Mouse (Mus musculus): Measurements from ENCODE around the gene Hsf4.
"Not testable (repeated sequence)": the region's sequence is repeated elsewhere in the genome, so short reads cannot be mapped to it uniquely, and the experiment has no call there.

Gene Hsf4

DNA sequence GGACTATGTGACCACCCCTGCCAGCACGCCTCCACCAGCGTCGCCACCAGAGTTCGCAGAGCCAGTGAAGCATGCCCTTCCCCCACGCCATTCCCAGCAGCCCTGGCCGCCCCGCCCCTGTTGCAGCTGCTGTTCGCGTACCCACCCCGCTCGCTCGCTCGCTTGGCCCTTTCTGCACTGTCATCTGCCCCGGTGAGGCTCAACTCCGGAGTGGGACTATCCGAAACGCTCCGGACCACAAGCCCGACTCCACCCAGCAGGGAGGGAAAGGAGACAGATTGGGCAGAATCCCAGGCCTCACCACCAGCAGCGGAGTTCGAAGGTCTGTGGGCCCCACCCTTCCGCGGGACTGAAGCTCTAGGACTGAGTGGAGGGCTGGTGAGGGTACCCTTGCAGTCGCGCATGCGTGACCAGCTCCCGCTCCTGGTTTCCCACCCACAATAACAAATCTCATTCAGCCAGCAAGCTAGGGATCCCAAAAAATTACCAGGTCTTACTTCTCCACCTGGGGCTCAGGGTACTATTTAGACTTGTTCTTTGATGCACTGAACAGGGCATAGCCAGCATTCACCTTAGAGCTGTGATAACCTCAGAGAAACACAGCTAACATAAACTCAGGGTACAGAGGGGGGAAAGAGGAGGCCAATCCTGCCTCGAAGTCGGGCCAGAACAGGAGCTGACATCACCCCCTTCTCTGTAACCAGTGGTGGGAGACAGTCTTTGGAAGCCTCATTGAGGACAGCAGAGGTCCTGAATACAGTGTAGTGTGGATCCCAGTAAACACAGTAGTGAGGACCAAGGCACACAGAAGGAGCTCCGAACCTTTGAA, 6.9 kb downstream of the Hsf4 start:
- in situ Hi-C loops (cut with MboI; ENCODE audit: low pct_unique_long_range_greater_than_20kb in 1 of 2, low sequenced_read_pairs in 2 of 2, unreplicated experiment in 1 of 2) = no loop called here

DNA sequence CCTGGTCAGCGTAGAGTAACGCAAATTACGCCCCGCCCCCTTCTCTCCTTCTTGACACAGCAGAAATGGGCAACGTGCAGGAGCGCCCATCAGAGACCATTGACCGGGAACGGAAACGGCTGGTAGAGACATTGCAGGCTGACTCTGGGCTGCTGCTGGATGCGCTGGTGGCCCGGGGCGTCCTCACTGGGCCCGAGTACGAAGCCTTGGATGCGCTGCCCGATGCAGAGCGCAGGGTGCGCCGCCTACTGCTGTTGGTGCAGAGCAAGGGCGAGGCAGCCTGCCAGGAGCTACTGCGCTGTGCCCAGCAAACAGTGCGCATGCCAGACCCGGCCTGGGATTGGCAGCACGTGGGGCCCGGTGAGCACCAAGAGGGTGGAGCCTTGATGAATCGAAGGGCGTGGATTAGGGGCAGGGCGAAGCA, 9.3 kb downstream of the Hsf4 start:
- in situ Hi-C loops (cut with MboI; ENCODE audit: low pct_unique_long_range_greater_than_20kb in 1 of 2, low sequenced_read_pairs in 2 of 2, unreplicated experiment in 1 of 2) = no loop called here

DNA sequence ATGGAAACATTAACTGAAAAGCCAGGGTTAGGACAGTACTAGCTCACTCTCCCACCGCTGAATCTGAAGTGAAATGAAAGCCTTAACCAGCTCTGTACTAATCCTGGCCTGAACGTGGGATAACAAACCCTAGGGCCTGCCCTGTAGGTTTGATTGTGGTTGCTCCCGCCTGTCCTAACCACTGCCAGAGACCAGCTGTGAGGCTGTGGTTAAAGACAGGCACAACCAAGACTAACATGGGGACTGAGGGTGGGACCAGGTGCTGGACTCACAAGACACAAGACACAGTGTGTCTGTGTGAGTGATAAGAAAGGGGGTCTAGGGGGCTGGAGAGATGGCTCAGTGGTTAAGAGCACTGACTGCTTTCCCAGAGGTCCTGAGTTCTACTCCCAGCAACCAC, 11.0 kb downstream of the Hsf4 start:
- in situ Hi-C loops (cut with MboI; ENCODE audit: low pct_unique_long_range_greater_than_20kb in 1 of 2, low sequenced_read_pairs in 2 of 2, unreplicated experiment in 1 of 2) = loop anchor here (10.0 kb wide), 3 partner anchors 146 to 216 kb away; partner anchors contain the start of gene Ces4a (in 1 of the 2)

DNA sequence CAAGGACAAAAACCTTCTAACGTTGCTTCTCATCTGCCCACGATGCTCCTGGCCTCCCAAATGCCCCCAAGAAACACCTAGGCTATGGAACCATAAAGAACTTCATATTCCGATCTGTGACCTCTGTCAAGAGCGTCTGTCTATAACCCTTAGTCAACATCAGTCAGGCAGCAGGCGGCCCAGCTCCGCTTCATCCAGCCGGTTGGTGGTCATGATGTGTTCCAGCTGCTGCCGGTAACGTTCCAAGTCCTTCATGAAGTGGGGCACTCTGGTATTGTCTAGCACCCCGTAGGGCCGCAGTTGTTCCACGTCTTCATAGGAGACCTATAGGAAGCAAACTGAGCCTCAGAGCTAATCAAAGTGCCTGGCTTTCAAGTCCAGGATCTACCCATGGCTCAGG, 12.2 kb downstream of the Hsf4 start:
- in situ Hi-C loops (cut with MboI; ENCODE audit: low pct_unique_long_range_greater_than_20kb in 1 of 2, low sequenced_read_pairs in 2 of 2, unreplicated experiment in 1 of 2) = loop anchor here (10.0 kb wide), 3 partner anchors 147 to 217 kb away; partner anchors contain the start of gene Ces4a (in 1 of the 2)

DNA sequence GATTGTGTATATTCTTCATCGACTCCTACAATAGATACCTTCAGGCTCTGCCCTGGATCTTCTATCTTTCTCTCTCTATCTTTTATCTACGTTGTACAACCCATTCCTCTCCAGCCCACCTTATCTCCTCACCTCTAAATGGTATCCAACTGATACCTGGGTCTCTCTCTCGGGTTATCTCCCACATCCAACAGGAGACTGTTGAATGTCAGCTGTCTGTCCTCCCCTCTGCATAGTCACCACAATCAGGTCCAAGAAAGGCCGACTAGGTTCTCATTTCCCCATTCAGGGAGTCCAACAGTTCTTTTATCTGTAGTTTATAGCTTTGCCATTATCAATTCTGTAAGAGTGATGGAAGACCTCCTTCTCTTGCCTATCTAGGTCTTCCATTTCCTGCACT, 12.6 kb downstream of the Hsf4 start:
- in situ Hi-C loops (cut with MboI; ENCODE audit: low pct_unique_long_range_greater_than_20kb in 1 of 2, low sequenced_read_pairs in 2 of 2, unreplicated experiment in 1 of 2) = loop anchor here (10.0 kb wide), 3 partner anchors 147 to 217 kb away; partner anchors contain the start of gene Ces4a (in 1 of the 2)

DNA sequence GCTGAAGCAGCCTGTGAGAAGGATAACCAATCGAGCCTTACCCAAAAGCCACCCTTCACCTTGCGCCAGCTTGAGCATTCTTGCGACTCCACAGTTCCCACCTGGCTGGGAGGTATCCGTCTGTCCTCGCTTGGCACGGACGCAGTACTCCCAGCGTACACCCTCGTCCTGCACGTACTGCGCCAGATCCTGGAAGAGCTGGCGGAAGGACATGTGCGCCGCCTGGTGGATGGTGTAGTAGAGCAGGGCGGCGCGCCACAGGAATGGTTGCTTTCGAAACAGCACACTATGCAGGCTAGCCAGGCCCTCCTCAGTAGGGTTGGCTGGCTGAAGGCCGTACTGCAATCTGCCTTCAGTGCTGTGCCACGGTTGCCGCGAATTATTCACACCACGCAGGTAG, 13.5 kb downstream of the Hsf4 start:
- in situ Hi-C loops (cut with MboI; ENCODE audit: low pct_unique_long_range_greater_than_20kb in 1 of 2, low sequenced_read_pairs in 2 of 2, unreplicated experiment in 1 of 2) = loop anchor here (10.0 kb wide), 3 partner anchors 148 to 218 kb away; partner anchors contain the start of gene Ces4a (in 1 of the 2)

DNA sequence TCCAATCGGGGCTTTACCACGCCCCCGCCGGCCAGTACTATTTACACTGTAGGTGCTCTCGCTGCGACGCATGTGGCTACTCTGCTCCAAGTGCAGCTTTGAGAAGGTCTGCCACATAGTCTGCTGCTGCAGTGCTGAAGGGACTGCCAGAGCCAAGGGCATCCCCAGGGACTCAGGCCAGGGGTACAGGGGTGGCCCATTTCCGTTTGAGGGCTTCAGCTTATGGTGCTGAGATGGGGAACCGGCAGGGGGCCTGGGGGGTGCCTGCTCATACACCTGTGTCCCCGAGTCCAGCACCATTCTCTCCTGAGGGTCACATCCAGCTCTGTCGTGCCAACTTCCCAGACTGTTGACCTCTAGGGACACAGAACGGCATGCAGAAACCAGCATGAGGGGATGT, 15.9 kb downstream of the Hsf4 start:
- in situ Hi-C loops (cut with MboI; ENCODE audit: low pct_unique_long_range_greater_than_20kb in 1 of 2, low sequenced_read_pairs in 2 of 2, unreplicated experiment in 1 of 2) = loop anchor here (10.0 kb wide), 3 partner anchors 151 to 221 kb away; partner anchors contain the start of gene Ces4a (in 1 of the 2)

DNA sequence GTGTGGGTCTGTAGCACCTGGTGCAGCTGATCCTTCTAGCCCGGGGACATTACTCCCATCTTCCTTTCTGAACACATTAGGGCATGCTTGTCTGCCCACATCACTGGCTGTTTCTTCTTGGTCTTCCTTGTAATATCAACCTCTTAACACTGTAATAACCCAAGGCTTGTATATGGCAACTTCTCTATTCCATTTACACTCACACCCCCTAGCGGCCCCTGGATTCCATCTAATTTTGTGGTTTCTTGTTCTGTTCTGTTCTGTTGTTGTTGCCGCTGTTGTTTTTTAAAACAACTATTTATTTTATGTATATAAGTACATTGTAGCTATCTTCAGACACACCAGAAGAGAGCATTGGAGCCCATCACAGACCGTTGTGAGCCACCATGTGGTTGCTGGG, 17.3 kb downstream of the Hsf4 start:
- in situ Hi-C loops (cut with MboI; ENCODE audit: low pct_unique_long_range_greater_than_20kb in 1 of 2, low sequenced_read_pairs in 2 of 2, unreplicated experiment in 1 of 2) = loop anchor here (10.0 kb wide), 3 partner anchors 152 to 222 kb away; partner anchors contain the start of gene Ces4a (in 1 of the 2)

DNA sequence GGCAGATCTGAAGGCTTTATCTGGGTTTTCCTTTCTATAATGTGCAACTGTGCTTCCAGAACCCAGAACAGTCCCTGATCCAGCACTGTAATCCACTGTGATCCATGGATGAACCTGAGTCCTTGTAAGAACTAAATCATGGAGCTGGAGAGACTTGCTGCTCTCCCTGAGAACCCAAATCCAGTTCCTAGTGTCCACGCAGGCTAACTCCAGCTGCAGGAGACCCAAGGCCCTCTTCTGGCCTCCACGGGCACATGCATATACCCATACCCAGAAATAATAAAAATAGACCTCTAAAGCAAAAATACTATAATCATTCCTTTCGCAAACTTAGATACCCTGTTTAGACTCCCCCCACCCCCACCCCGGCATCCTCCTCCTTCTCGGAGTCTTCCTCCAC, 18.6 kb downstream of the Hsf4 start:
- in situ Hi-C loops (cut with MboI; ENCODE audit: low pct_unique_long_range_greater_than_20kb in 1 of 2, low sequenced_read_pairs in 2 of 2, unreplicated experiment in 1 of 2) = loop anchor here (10.0 kb wide), 3 partner anchors 153 to 223 kb away; partner anchors contain the start of gene Ces4a (in 1 of the 2)

DNA sequence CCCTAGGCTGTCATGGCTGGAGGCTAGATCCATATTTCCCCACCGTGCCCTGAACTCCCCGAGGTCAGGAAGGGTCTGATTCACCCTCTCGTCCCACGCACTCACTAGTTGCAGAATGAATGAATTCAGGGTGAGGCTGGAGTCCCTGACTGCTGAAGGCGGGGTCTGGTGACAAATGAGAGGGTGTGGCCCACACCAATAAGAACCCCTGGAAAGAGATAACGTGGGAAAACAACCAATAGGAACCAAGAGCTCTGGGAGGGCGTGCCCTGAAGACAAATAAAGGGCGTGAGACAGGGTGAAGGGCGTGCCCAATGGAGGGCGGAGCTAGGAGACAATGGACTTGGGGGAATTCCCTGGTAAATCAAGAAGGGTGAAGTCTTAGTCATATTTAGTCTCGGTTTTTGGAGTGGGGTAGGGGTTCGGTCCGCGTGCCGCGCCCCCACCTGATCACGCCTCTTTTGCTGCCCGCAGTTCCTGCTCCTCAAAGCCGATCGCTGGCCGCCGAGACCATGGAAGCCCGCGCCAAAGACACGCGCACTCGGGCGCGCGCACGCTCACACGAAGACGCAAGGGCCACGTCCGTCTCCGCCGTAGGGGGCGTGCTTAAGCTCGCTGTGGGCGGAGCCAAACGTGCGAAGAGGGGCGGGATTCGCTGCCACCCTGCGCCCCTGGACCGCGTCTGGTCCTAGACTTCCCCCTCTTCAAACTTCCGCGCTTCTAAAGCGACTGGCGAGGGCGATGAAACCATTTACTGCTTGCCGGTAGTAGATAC, 19.5 kb downstream of the Hsf4 start:
- in situ Hi-C loops (cut with MboI; ENCODE audit: low pct_unique_long_range_greater_than_20kb in 1 of 2, low sequenced_read_pairs in 2 of 2, unreplicated experiment in 1 of 2) = loop anchor here (10.0 kb wide), 3 partner anchors 154 to 224 kb away; partner anchors contain the start of gene Ces4a (in 1 of the 2)

DNA sequence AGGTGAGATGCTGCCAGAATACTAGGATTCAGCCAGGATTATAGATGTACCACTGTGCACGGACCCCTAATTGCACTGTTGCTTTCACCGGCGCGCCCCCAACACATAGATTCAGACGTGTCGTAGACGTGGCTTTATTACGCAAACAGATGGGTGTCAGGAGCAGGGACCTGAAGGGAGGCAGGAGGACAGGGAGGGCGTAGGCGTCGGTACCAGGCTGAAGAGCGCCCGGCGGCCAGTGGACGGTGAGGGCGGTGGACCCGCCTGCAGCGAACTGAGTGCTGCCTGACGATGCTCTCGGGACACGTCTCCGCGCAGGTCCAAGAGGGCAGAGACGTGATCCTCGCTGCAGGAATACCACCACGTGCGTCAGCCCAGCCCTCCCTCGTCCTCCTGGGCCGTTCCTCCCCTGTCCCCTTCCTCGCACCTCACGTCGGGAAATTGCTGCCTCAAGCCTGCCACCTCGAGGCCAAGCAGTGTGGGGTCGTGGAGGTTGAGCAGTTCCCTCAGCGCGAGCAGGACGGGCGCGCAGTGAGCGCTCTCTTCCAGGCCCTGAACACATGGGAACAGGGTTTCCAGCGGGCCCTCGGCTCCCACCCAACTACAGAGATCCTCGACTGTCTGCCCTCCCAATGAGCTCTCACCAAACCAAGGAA, 20.3 kb downstream of the Hsf4 start, which contains the start of gene 4931428F04Rik:
Gene 4931428F04Rik (minus strand): TSS at position 60 of the 656 bp plus-strand sequence.
- in situ Hi-C loops (cut with MboI; ENCODE audit: low pct_unique_long_range_greater_than_20kb in 1 of 2, low sequenced_read_pairs in 2 of 2, unreplicated experiment in 1 of 2) = loop anchor here (10.0 kb wide), 3 partner anchors 155 to 225 kb away; partner anchors contain the start of gene Ces4a (in 1 of the 2)

DNA sequence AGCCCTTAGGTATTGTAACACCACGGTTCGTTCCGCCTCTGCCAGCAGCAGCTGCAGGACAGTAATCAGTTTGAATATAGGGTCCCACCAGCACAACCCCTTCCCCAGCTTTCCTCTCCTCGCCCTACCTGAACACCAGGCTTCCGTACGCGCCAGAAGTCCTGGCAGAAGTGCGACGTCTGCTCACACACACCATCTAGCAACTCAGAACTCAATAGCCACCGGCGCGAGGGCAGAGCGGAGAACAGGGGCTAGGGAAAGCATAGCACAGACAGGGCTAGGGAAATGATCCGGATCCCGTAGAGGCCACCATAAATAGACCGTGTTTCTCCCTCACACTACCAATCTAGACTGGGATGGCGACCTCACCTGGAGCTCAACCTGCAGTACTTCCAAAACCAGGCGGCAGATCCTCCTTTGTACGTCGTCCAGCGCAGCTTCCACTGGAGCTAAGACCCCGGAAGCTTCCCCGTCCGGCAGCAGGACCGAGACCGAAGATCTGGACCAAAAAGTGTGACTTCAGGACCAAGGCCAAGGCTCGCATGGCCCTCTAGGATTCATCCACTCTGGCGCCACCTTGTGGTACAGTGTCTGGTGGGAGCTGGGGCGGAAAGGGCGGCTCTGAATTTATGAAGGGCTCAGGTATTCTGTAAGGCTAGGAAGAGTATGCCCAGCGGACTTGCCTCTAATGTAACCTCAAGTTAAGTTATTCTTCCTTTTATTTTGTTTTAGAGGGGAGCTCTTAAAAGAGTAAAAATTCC, 21.1 kb downstream of the Hsf4 start:
- in situ Hi-C loops (cut with MboI; ENCODE audit: low pct_unique_long_range_greater_than_20kb in 1 of 2, low sequenced_read_pairs in 2 of 2, unreplicated experiment in 1 of 2) = no loop called here

DNA sequence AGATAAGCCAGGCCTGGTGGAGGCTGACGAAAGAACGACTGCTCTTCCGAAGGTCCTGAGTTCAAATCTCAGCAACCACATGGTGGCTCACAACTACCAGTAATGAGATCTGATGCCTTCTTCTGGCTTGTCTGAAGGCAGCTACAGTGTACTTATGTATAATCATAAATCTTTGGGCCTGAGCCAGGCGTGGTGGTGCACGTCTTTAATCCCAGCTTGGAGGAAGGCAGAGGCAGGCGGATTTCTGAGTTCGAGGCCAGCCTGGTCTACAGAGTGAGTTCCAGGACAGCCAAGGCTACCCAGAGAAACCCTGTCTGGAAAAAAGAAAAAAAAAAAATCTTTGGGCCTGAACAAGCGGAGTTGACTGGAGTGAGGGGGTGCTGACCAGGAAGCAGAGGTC, 21.8 kb downstream of the Hsf4 start:
- in situ Hi-C loops (cut with MboI; ENCODE audit: low pct_unique_long_range_greater_than_20kb in 1 of 2, low sequenced_read_pairs in 2 of 2, unreplicated experiment in 1 of 2) = not testable (repeated sequence)

DNA sequence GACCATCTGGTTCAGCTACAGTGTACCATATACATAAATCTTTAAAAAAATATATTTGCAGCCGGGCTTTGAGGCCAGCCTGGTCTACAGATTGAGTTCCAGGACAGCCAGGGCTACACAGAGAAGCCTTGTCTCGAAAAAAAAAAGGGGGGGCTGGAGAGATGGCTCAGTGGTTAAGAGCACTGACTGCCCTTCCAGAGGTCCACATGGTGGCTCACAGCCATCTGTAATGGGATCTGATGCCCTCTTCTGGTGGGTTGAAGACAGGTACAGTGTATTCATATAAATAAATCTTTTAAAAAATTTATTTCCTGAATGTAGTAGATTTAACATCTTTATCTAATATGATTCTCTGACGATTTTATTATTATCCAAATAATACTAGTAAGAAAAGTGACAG, 22.2 kb downstream of the Hsf4 start:
- in situ Hi-C loops (cut with MboI; ENCODE audit: low pct_unique_long_range_greater_than_20kb in 1 of 2, low sequenced_read_pairs in 2 of 2, unreplicated experiment in 1 of 2) = not testable (repeated sequence)

DNA sequence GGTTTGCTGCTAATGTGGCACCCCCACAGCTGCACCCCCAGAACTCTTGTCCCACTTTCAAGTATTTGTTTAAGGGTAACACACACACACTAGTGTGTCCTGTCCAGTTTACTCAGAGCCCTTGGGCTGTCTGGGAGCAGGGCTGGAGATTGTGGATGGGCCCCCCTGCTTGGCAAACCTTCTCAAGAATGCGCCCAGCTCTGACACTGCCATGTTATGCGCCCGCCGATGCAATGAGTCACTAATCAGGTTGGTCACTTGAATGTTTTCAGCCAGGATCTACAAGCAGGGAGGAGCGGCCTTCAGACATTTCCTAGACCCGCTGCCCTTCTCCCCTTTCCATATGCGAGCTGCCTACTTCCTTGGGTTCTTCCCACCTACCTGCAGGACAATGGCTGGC, 22.9 kb downstream of the Hsf4 start:
- in situ Hi-C loops (cut with MboI; ENCODE audit: low pct_unique_long_range_greater_than_20kb in 1 of 2, low sequenced_read_pairs in 2 of 2, unreplicated experiment in 1 of 2) = no loop called here

DNA sequence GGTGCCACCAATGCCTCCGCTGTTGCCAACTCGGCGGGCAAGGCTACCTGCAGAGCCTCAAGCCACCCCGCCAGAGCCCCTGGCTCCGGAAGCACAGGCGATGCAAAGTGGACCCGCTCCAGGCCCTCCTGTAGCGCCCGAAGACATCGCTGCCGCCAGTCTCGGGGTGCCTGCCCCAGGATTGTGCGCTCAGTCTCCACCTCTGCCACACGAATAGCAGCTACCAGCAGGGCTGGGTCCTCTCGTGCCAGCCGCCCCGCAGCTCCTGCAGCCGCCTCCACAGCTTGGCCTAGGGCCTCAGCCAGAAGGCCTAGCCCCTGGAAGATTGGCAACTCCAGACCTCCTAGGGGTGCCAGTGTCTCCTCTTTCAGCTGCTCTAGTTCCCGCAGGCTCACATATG, 23.8 kb downstream of the Hsf4 start:
- in situ Hi-C loops (cut with MboI; ENCODE audit: low pct_unique_long_range_greater_than_20kb in 1 of 2, low sequenced_read_pairs in 2 of 2, unreplicated experiment in 1 of 2) = no loop called here

DNA sequence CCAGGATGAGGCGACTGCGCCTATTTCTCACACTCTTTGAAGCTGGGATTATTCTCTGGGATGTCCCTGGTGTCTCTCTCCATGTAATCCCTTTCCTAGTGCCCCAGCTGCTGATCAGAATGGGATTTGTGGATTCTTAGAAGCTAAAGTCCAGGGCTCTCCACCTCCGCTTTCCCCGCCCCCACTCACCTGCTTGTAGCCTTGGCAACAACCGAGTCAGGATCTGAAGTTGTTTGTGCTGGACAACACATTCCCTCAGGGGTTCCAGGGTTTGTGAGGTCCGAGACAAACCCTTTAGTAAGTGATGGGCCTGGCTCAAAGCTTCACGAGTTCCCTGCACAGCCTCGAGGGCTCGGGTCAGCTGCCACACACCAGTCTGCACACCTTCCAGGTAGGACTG, 25.2 kb downstream of the Hsf4 start:
- in situ Hi-C loops (cut with MboI; ENCODE audit: low pct_unique_long_range_greater_than_20kb in 1 of 2, low sequenced_read_pairs in 2 of 2, unreplicated experiment in 1 of 2) = no loop called here

DNA sequence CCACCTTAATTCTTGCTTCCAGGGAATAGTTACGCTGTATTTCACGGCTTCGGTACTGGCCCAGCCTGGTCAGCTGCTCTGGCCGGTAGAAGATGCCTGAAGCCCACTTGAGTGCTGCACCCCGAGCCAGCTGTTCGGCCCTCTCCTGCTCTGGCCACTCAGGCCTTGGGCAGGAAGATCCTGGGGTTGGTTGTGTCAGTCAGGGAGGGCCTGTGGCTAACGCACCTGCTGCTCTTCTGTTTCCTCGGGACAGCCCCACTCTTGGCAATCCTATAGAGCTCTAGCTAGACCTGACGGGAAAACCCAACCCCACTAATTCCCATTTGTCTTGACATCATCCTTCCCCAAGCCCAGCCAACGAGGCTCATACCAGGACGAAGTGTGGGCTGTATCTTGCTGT, 25.7 kb downstream of the Hsf4 start:
- in situ Hi-C loops (cut with MboI; ENCODE audit: low pct_unique_long_range_greater_than_20kb in 1 of 2, low sequenced_read_pairs in 2 of 2, unreplicated experiment in 1 of 2) = no loop called here
